Mouse (Mus musculus) gastrocnemius, postnatal 36 days (tissue): ENCODE measurements around the gene Olfr690. TPM values are rescaled to one million over a fixed set of nuclear protein-coding genes. Genes with fewer than 3 reads are reported as not detected.
"Not testable (repeated sequence)": the region's sequence is repeated elsewhere in the genome, so short reads cannot be mapped to it uniquely, and the experiment has no call there.

Source experiments
- DNase-seq, 2 experiments: peaks; one replicate each; pipeline ENCODE4 v3.0.0; 2022
- intact Hi-C: fragments of 180-260 bp; cut with DNase I; formaldehyde crosslinking; loops from one replicate; pipeline ENCODE4 v1.15.1; 2025
- long read RNA-seq, 2 experiments: library from polyadenylated mRNA; stranded (forward); transcript quantifications; one replicate each; pipeline ENCODE4 v2.0.0; 2021
- total RNA-seq, 2 experiments: library from RNA; stranded (reverse); gene quantifications; 2 replicates each; pipeline ENCODE4 v1.2.3; 2021

Gene Olfr690
- not detected for total RNA-seq
- long read RNA-seq, experiment 1, result 0 reads
- long read RNA-seq, experiment 2, result 0 reads

DNA sequence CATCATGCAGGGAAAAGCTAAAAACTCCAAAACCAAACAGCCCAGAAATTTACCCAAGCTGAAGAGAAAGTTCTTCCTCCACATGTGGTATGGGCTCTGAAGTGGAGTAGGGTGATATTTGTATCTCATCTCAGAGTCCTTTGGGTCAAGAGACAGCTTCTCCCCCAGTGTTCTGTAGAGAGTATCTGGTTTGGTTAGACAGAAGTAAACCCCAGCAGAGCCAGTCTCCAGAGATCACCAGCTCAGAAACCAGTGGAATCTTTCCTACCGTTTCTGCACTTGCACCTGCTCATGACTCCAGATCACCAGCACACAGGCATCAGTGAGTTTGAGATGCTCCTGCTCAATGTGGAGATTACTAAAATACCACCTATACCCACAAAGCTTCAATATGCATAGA, at the start of gene Olfr690:
Gene Olfr690 (minus strand): TSS at position 101 of the 400 bp plus-strand sequence.
- intact Hi-C loops, result no loop called here
- DNase-seq, result no peak

DNA sequence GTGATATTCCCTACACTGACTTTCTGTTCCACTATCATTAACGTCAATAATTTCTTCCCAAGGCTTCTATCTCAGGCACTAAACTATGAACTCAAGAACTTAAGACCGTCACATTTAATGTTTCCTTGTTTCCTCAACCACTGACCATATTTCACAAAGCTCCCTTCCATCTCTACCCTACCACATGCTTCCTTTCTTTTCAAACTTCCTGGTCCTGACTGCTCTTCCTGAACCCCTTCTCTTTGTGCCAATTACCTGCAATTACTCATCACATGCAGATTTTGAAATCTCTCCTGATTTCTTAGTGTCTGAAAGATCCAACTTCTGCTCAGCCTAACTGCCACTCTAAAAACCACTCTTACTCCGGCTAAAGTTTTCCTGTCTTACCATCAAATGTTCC, 46.4 kb upstream of the Olfr690 start:
- intact Hi-C loops, result no loop called here
- no peak for DNase-seq

DNA sequence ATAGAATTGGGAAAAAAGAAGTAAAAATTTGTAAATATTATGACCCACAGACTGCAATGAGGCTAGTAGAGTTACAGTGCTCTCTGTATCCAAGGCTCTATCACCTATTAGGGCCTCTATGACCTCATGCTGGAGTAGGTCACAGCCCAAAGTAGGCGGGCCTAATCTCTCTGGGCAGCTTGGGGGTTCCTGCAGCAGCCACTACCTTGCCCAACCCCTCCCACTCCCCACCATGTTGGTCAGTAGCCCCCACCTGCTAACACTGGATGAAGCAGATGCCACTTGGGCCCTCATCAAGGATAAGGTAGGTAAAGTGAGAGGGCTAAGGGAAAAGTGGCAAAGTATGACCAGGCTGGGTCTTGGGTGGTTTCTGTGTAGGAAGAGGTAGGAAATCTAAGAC, 41.0 kb upstream of the Olfr690 start, which contains the start of gene Gm5901:
Gene Gm5901 (plus strand): TSS at position 173 of the 400 bp plus-strand sequence.
- intact Hi-C loops, result no loop called here
- no peak for DNase-seq

DNA sequence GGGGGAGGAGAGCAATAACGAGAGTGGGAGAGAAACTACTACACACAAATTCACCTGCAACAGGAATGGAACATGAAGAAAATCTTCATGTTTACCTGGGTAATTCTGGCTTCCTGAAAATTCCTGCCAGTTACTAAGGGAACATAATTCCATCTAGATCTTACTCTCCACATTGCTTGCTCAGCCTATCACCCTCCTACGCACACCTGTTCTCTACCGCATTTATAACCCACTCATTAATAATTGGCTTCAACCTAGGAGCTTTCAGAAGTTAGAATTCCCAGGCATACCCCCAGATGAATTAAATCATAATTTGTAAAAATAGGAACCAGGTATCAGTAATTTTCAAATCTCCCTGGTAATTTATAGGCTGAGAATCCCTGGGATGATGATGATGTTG, 40.1 kb upstream of the Olfr690 start:
- intact Hi-C loops, result no loop called here

DNA sequence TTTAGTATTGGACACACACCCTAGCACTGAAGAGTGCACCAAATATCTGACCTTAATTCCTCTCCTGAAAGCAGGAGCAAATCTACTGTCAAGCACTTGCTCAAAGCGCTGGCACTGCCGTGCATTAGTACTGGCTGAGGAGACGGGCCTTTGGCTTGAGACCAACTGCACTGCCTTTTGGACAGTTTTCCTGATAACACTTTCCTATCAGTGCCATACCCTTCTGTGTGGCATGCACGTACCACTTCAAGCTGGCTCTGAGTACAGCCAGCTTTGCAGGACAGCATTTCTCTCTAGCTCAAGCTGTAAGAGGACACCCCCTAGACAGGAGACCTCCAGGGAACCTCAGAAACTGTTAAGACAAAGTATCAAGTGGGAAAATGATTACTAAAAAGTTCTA, 39.6 kb upstream of the Olfr690 start:
- intact Hi-C loops, result no loop called here
- DNase-seq, result no peak

More for the DNA sequence above, 40.1 kb upstream of the Olfr690 start:
- DNase-seq, result no peak

DNA sequence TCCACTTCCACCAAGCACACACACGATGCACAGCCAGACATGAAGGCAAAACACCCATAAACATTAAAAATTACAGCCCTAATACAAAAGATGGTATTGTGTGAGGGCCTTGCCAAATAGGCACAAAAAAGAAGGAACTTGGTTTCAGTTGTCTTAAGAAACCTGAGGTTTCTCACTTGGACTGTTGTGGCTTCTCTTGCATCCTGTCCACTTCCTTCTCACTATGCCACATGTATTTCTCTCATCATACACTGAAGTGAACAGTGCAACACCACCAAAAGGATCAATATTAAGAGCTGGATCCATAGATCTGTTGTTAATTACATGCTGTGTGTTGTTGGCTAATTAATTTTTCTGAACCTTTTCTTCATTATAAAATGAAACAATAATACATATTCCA, 39.0 kb upstream of the Olfr690 start:
- intact Hi-C loops, result no loop called here
- no peak for DNase-seq

DNA sequence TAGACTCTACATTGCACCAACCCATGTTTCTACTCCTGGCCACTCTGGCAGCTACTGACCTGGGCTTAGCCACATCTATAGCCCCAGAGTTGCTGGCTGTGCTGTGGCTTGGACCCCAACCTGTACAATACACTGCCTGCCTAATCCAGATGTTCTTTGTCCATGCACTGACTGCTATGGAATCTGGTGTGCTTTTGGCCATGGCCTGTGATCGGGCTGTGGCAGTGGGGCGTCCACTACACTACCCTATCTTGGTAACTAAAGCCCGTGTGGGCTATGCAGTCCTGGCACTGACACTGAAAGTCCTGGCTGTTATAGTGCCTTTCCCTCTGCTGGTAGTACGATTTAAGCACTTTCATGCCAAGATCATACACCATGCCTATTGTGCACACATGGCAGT, 34.6 kb upstream of the Olfr690 start:
- intact Hi-C loops, result no loop called here
- no peak for DNase-seq

DNA sequence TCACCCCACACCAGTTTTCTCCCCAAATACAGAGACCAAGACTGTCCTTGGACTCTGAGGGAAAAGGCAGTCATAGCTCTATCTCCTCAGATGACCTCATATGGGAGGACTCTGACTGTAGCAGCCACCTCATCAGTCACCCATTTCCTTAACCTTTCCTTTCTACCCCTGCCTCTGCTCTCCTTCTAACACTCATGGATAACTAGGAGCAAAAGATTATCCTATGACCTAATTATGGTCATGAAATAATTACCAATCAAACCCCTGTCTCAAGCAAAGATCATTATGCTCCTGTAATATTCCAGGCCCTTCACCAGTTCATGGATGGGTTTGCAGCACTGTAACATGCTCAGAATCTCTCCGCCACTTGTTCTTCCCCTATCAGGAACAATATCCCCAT, 34.0 kb upstream of the Olfr690 start, which contains the start of gene Olfr692:
Gene Olfr692 (plus strand): TSS at position 301 of the 400 bp plus-strand sequence.
- no peak for DNase-seq
- intact Hi-C loops, result no loop called here

DNA sequence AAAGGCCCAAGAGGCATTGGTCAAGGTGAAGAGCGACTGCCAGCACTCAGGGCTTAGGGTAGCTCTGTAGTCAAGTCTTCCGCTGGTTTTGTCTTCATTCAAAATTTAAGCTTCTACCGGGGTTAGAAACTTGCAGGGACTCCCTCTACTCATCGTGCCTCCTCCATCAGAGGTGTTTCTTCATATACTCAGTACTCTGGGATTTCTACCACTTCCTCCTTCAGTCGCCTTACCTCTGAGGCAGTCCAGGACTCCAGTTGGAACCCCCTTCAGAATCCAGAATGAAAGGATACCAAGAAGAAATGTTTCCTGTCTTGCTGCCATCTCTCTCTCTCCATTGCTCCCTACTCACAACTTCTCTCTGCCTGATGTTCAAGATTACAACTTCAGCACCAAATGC, 33.4 kb upstream of the Olfr690 start:
- no peak for DNase-seq

DNA sequence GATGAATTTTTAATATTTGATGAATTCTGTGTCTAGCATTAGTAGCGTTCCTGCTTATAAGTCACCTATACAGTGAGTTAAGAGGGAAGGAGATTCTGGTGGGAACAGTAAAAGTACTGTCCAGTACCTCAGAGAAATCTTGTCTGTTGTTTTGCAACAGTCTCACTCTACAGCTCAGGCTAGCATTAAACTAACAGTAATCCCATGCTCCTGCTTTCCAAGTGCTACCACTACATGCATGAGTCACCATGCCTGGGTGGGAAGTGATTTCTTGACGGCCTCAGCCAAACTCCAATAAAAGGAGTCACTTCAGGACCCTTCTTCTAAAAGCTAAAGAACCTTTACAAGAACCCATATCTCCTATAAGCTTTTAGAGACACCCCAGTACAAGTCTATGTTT, 27.8 kb upstream of the Olfr690 start:
- intact Hi-C loops, result no loop called here
- DNase-seq, result no peak

More for the DNA sequence above, 33.4 kb upstream of the Olfr690 start:
- intact Hi-C loops, result no loop called here

DNA sequence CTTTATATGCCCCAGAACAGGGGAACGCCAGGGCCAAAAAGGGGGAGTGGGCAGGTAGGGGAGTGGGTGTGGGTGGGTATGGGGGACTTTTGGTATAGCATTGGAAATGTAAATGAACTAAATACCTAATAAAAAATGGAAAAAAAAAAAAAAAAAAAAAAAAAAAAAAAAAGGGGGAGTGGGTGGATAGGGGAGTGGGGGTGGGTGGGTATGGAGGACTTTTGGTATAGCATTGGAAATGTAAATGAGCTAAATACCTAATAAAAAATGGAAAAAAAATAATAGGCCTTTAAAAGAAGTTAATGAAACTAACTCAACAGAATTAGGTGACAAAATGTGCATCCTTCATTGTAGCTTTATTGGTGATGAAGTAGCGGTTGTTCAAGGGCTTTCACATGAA, 22.6 kb upstream of the Olfr690 start:
- intact Hi-C loops, DNase-seq: not testable (repeated sequence)

DNA sequence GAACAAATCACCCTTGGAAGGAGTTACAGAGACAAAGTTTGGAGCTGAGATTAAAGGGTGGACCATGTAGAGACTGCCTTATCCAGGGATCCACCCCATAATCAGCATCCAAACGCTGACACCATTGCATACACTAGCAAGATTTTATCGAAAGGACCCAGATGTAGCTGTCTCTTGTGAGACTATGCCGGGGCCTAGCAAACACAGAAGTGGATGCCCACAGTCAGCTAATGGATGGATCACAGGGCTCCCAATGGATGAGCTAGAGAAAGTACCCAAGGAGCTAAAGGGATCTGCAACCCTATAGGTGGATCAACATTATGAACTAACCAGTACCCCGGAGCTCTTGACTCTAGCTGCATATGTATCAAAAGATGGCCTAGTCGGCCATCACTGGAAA, 22.2 kb upstream of the Olfr690 start:
- intact Hi-C loops, result not testable (repeated sequence)

DNA sequence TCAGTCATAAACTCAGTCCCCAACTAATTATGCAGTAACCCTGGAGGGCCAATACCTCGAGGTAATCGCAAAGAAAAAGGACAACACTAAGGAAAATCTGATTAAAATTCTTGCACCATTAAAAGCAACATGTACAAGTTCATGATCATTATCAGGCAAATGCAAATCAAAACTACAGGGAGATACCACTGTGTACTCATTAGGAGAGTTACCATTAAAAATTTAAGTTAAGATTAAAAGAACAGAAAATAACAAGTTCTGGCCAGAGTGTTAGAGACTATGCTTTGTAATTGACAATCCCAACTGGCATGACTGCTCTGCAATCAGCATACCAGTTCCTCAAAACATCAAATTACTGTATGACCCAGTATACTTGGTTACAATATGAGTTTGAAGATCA, 8.8 kb upstream of the Olfr690 start:
- intact Hi-C loops, result no loop called here
- no peak for DNase-seq

More for the DNA sequence above, 22.2 kb upstream of the Olfr690 start:
- not testable (repeated sequence) for DNase-seq

DNA sequence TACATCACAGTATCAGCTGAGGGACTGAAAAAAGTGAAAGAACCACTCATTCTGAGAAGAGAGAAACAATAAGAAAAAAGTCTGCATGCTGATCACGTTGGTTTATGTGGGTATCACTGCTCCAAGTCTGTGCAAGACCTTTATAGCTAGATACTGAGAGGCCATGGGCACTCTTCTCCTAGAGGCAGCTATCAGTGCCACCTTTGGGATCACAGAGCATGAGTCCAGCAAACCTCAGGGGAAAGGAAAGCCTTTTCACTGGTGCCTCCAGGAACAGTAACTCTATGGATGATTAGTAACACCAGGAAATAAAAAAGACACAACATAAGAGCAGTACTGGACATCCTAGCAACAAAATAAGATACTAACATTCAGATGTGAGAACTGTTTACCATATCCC, 8.3 kb upstream of the Olfr690 start, which contains the start of gene Olfr691:
Gene Olfr691 (minus strand): TSS at position 101 of the 400 bp plus-strand sequence.
- DNase-seq, result no peak
- intact Hi-C loops, result no loop called here

DNA sequence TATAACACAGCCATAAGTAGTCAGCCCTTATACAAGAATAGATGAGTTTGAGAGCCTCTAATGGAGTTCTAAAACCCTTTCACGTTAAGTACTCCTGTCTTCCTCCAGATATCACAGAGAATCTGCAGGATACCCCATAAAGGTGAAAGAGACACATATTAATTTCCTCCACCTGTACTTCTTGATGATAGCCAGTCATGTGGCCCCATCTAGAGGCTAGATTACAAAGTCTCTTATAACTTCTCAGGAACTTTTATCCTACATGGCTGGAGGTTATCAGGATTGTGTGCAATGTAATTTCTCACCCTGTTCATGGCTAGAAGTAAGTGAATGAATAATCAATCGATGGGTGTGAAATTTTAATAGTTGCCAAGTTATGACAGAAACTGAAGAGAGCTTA, 8.6 kb downstream of the Olfr690 start:
- DNase-seq, result no peak
- intact Hi-C loops, result no loop called here

DNA sequence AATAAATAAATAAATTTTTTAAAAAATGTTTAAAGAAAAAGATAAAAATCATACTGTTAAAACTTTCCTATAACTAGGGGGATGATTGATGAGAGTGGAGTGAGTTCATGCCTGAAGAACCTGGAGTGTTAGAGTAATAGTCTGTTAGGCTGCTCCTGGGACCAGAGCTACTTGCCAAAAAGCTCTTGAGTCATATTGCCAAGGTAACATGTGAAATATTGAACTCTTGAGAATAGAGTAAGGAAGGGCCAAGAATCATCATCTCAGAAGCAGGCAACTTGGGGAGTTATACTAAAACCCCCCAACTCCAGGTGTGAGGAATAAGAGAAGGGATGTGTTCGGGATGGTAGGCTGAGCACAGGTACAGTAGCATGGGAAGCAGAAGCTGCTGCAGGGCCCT, 23.0 kb downstream of the Olfr690 start, which contains the start of gene Olfr689:
Gene Olfr689 (plus strand): TSS at position 301 of the 400 bp plus-strand sequence.
- intact Hi-C loops, result no loop called here
- DNase-seq, result no peak

DNA sequence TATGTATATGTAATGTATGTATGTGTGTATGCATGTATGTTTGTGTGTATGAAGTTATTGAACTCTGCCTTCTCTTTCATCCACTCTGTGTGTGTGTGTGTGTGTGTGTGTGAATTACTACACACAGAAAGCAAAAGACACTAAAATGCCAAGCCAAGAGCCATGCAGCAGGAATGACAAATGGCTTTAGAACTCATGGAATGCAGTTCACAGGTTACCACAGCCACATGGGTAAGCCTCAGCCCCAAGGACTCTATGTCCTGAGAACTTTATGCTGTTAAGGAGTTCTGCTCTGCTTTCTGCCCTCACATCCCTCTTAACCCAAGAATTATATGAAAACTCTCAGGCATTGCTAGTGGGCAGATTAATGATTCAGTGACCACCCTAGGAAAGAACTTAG, 43.9 kb downstream of the Olfr690 start:
- intact Hi-C loops, result no loop called here
- no peak for DNase-seq

DNA sequence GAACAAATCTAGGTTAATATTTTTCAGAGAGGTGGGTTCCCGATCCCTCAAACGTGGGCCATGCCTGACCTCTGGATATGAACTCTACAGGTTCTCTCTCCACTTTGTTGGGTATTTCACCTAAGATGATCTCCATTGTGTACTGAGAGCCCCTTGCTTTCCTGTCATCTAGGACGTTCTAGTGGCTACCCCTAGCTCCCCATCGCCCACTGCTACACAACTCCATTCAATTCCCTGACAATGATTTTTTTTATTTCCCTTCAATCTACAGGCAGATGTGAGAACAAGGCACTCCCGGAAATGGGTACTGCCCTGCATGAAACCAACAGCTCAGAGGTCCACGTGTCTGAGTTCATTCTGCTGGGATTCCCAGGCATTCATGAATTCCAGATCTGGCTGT, 46.1 kb downstream of the Olfr690 start, which contains the start of gene Olfr688:
Gene Olfr688 (plus strand): TSS at position 301 of the 400 bp plus-strand sequence.
- intact Hi-C loops, result no loop called here
- DNase-seq, result no peak

Other genes with a start within 250 kb of the Olfr690 start
- not detected for gene Olfr680-ps1, start 241.3 kb downstream of the Olfr690 start, total RNA-seq
- gene Olfr681, start 217.3 kb downstream of the Olfr690 start, total RNA-seq, result not detected
- gene Olfr683, start 187.1 kb downstream of the Olfr690 start, total RNA-seq, result not detected
- not detected for gene Olfr684, start 170.5 kb downstream of the Olfr690 start, total RNA-seq
- gene Olfr685, start 148.1 kb downstream of the Olfr690 start, total RNA-seq, result not detected
- not detected for gene Olfr686, start 126.6 kb downstream of the Olfr690 start, total RNA-seq
- gene Olfr688, start 46.0 kb downstream of the Olfr690 start, total RNA-seq, result not detected
- not detected for gene Olfr689, start 22.9 kb downstream of the Olfr690 start, total RNA-seq
- gene Olfr691, start 8.2 kb upstream of the Olfr690 start, total RNA-seq, result not detected
- gene Olfr692, start 34.1 kb upstream of the Olfr690 start, total RNA-seq, result not detected
- not detected for gene Gm5901, start 40.9 kb upstream of the Olfr690 start, total RNA-seq
- gene Fam160a2, start 66.0 kb upstream of the Olfr690 start, total RNA-seq, result 10 to 100 TPM; 11.0 to 12.2 TPM
- not detected for gene Cnga4, start 70.5 kb upstream of the Olfr690 start, total RNA-seq
- gene Cckbr, start 91.6 kb upstream of the Olfr690 start, total RNA-seq, result not detected
- 10 to 100 TPM; 10.1 to 13.2 TPM for gene Cavin3, start 148.2 kb upstream of the Olfr690 start, total RNA-seq
- 10 to 100 TPM; 50.9 to 51.5 TPM for gene Smpd1, start 220.3 kb upstream of the Olfr690 start, total RNA-seq
- 1 to 10 TPM; 5.3 to 8.6 TPM for gene Apbb1, start 247.5 kb upstream of the Olfr690 start, total RNA-seq